Comparison of ENCODE assay signal across 9 mouse cellular contexts in genomic region chr16:76200268-76200667, GRCm38 (mm10).
DNase-seq lines count a peak whose midpoint lies in the region; ATAC-seq and TF ChIP-seq lines count a peak whose summit lies in the region.
"Had no signal": no experiment of that assay in that cellular context is flagged by ENCODE, and none has a peak within 500 bp of the region (broad histone marks: within the 10 kb centered on the region; RNA-seq: fewer than 3 reads in every experiment).

No protein-coding gene starts in this region.

- TF ChIP-seq POLR2A in brain, embryonic 14.5 days (IDR thresholded peaks at IDR 0.05; ENCODE audit: borderline replicate concordance, extremely low read depth, insufficient read depth, insufficient read length, poor library complexity, severe bottlenecking), result no peak

- no peaks in the 10 kb centered on the region for H3K36me3 ChIP-seq in midbrain, postnatal 0 days (ENCODE audit: insufficient read depth, low read length)
- H3K36me3 ChIP-seq in midbrain, embryonic 13.5 days, result no peaks in the 10 kb centered on the region
- no peaks in the 10 kb centered on the region for H3K36me3 ChIP-seq in liver, embryonic 14.5 days (replicated peaks; ENCODE audit: control insufficient read depth, insufficient read depth, low read depth)
- H3K36me3 ChIP-seq: heart, embryonic 15.5 days had no signal

- H3K9ac ChIP-seq in midbrain, postnatal 0 days (replicated peaks; ENCODE audit: low read length, poor library complexity, severe bottlenecking), result no peak overlapping the region
- H3K9ac ChIP-seq in midbrain, embryonic 13.5 days (replicated peaks), result no peak overlapping the region
- no peak overlapping the region for H3K9ac ChIP-seq in liver, embryonic 14.5 days (replicated peaks)
- H3K9ac ChIP-seq: heart, embryonic 15.5 days had no signal

- intact Hi-C loops in gastrocnemius, postnatal 14 days (cut with DNase I; ENCODE audit: low total_unique reads), result loop anchor here (10.0 kb wide), 1 partner anchor 585 kb away; no protein-coding TSS in a partner anchor

- WGBS in midbrain, postnatal 0 days, result 86% methylated on average over 3 of the region's 3 CpGs
- WGBS in midbrain, embryonic 13.5 days, result 83% methylated on average over 3 of the region's 3 CpGs
- 47% methylated on average over 3 of the region's 3 CpGs for WGBS in liver, embryonic 14.5 days (ENCODE audit: insufficient replicate concordance)

- DNase-seq in gastrocnemius, postnatal 14 days, result peak; percentile 17
- DNase-seq in gastrocnemius, postnatal 25 days, result no peak
- DNase-seq in midbrain, postnatal 0 days (ENCODE audit: low spot score), result peak; percentile 29
- DNase-seq in brain, embryonic 14.5 days (ENCODE audit: low read depth), result peak; percentile 47
- no peak for DNase-seq in liver, embryonic 14.5 days (ENCODE audit: low read depth in 3 of 3, low spot score in 3 of 3)
- DNase-seq in layer of hippocampus, postnatal 36 days, result no peak

- no peak for TF ChIP-seq EP300 in liver, embryonic 14.5 days (IDR thresholded peaks at IDR 0.05; ENCODE audit: low read depth)

- H3K9me3 ChIP-seq in midbrain, postnatal 0 days (ENCODE audit: low read length), result no peaks in the 10 kb centered on the region
- H3K9me3 ChIP-seq in midbrain, embryonic 13.5 days, result no peaks in the 10 kb centered on the region
- no peaks in the 10 kb centered on the region for H3K9me3 ChIP-seq in liver, embryonic 14.5 days (ENCODE audit: control insufficient read depth, low read length)
- H3K9me3 ChIP-seq: heart, embryonic 15.5 days had no signal

- H3K4me3 ChIP-seq in midbrain, postnatal 0 days (ENCODE audit: low read depth, low read length), result no peak overlapping the region
- H3K4me3 ChIP-seq in midbrain, embryonic 13.5 days (replicated peaks), result no peak overlapping the region
- no peak overlapping the region for H3K4me3 ChIP-seq in liver, embryonic 14.5 days (ENCODE audit: insufficient read depth in 1 of 2, low read depth in 2 of 2, low read length in 2 of 2)
- H3K4me3 ChIP-seq: heart, embryonic 15.5 days had no signal

- H3K4me1 ChIP-seq in midbrain, postnatal 0 days (ENCODE audit: insufficient read depth, low read length), result no peaks in the 10 kb centered on the region
- no peaks in the 10 kb centered on the region for H3K4me1 ChIP-seq in midbrain, embryonic 13.5 days (replicated peaks)
- peaks cover 0 to 2% of the 10 kb centered on the region in 2 experiments; a peak in 1 of 4 replicates for H3K4me1 ChIP-seq in liver, embryonic 14.5 days (replicated peaks; ENCODE audit: control insufficient read depth in 2 of 2, insufficient read depth in 2 of 2, low read length in 1 of 2)
- H3K4me1 ChIP-seq: heart, embryonic 15.5 days had no signal

- no peak overlapping the region for H3K27ac ChIP-seq in midbrain, postnatal 0 days (ENCODE audit: low read depth, low read length)
- no peak overlapping the region for H3K27ac ChIP-seq in midbrain, embryonic 13.5 days
- H3K27ac ChIP-seq in liver, embryonic 14.5 days, result no peak overlapping the region
- H3K27ac ChIP-seq: heart, embryonic 15.5 days had no signal

- no peak for ATAC-seq in midbrain, postnatal 0 days (ENCODE audit: low FRiP score)
- ATAC-seq in midbrain, embryonic 13.5 days, result no peak
- no peak for ATAC-seq in liver, embryonic 14.5 days (ENCODE audit: insufficient read depth)
- no peak for ATAC-seq in frontal cortex, adult (ENCODE audit: low TSS enrichment)

- no peaks in the 10 kb centered on the region for H3K27me3 ChIP-seq in midbrain, postnatal 0 days (ENCODE audit: insufficient read depth, low read length)
- H3K27me3 ChIP-seq in midbrain, embryonic 13.5 days, result no peaks in the 10 kb centered on the region
- H3K27me3 ChIP-seq in liver, embryonic 14.5 days (ENCODE audit: control insufficient read depth, insufficient read depth, low read length), result no peaks in the 10 kb centered on the region
- H3K27me3 ChIP-seq: heart, embryonic 15.5 days had no signal

- TF ChIP-seq CTCF in midbrain, postnatal 0 days (IDR thresholded peaks at IDR 0.05), result peak; percentile 52
- TF ChIP-seq CTCF in brain, embryonic 14.5 days (IDR thresholded peaks at IDR 0.05; ENCODE audit: borderline replicate concordance, extremely low read depth, insufficient read depth, insufficient read length), result peak; percentile 24; the same call in 1 of the 2 replicates
- peak; percentile 29; the same call in 1 of the 2 replicates for TF ChIP-seq CTCF in liver, embryonic 14.5 days (IDR thresholded peaks at IDR 0.05; ENCODE audit: low read depth)

- H3K4me2 ChIP-seq in midbrain, postnatal 0 days (ENCODE audit: low read depth, low read length, poor library complexity, severe bottlenecking), result no peak overlapping the region
- H3K4me2 ChIP-seq in midbrain, embryonic 13.5 days (replicated peaks), result no peak overlapping the region
- H3K4me2 ChIP-seq in liver, embryonic 14.5 days (ENCODE audit: low read depth), result no peak overlapping the region
- H3K4me2 ChIP-seq: heart, embryonic 15.5 days had no signal

Comparison
In these comparisons a context has a peak if more than half of its experiments do, and no peak if none do; other contexts are left out.
1. DNase-seq: peak in gastrocnemius, postnatal 14 days (single experiment), midbrain, postnatal 0 days (single experiment) and brain, embryonic 14.5 days (single experiment); none in gastrocnemius, postnatal 25 days (single experiment), liver, embryonic 14.5 days (0 of 3) and layer of hippocampus, postnatal 36 days (0 of 2).
2. Peak in every context shown above with its lines, with median percentiles within 50 percentile points of each other: CTCF ChIP-seq.